Mouse (Mus musculus): ENCODE results near the gene Rnf31.

Rnf31 gene

GRCm38 (mm10) chr14:55604823-55605222, 13.3 kb downstream of the Rnf31 start:
- DNase-seq (ENCODE audit: low spot score in 2 of 2): no peak

- no peak for DNase-seq (ENCODE audit: low spot score in 2 of 2)
Observed at GRCm38 (mm10) chr14:55605743-55606459, 14.4 kb downstream of the Rnf31 start.

- DNase-seq (ENCODE audit: low spot score in 2 of 2): no peak
Observed at GRCm38 (mm10) chr14:55608339-55608738, 16.8 kb downstream of the Rnf31 start.

GRCm38 (mm10) chr14:55613346-55613745, 21.8 kb downstream of the Rnf31 start:
- DNase-seq (ENCODE audit: low spot score in 2 of 2): no peak

GRCm38 (mm10) chr14:55614565-55615178, 23.2 kb downstream of the Rnf31 start:
- DNase-seq (ENCODE audit: low spot score in 2 of 2): no peak

- no peak for DNase-seq (ENCODE audit: low spot score in 2 of 2)
Observed at GRCm38 (mm10) chr14:55615876-55616275, 24.4 kb downstream of the Rnf31 start.

GRCm38 (mm10) chr14:55616844-55617243, 25.3 kb downstream of the Rnf31 start:
- DNase-seq (ENCODE audit: low spot score in 2 of 2): no peak

- peak in 1 of 2 experiments; percentile 17 for DNase-seq (ENCODE audit: low spot score in 2 of 2)
Observed at GRCm38 (mm10) chr14:55617822-55618221, 26.3 kb downstream of the Rnf31 start, which contains the start of gene Rec8. TSS of gene Rec8 (plus strand) at chr14:55618037.

- peak in 1 of 2 experiments; percentile 17 for DNase-seq (ENCODE audit: low spot score in 2 of 2)
Observed at GRCm38 (mm10) chr14:55618486-55619195, 27.1 kb downstream of the Rnf31 start.

GRCm38 (mm10) chr14:55628077-55628827, 36.7 kb downstream of the Rnf31 start:
- DNase-seq (ENCODE audit: low spot score in 2 of 2): no peak

- peak; percentile 48 to 62 for DNase-seq (ENCODE audit: low spot score in 2 of 2)
Observed at GRCm38 (mm10) chr14:55629312-55629711, 37.8 kb downstream of the Rnf31 start.

GRCm38 (mm10) chr14:55634874-55635522, 43.5 kb downstream of the Rnf31 start:
- DNase-seq (ENCODE audit: low spot score in 2 of 2): no peak

GRCm38 (mm10) chr14:55635523-55636007, 44.1 kb downstream of the Rnf31 start, which contains the start of gene Ipo4:
TSS of gene Ipo4 (minus strand) at chr14:55635957.
- DNase-seq (ENCODE audit: low spot score in 2 of 2): peak; percentile 83 to 84

- no peak for DNase-seq (ENCODE audit: low spot score in 2 of 2)
Observed at GRCm38 (mm10) chr14:55637795-55638194, 46.3 kb downstream of the Rnf31 start, which contains the start of gene Gm49378. TSS of gene Gm49378 (minus strand) at chr14:55637895.

GRCm38 (mm10) chr14:55640816-55641215, 49.3 kb downstream of the Rnf31 start:
- DNase-seq (ENCODE audit: low spot score in 2 of 2): no peak

GRCm38 (mm10) chr14:55641291-55641690, 49.8 kb downstream of the Rnf31 start:
- DNase-seq (ENCODE audit: low spot score in 2 of 2): no peak

- DNase-seq (ENCODE audit: low spot score in 2 of 2): no peak
Observed at GRCm38 (mm10) chr14:55642679-55643059, 51.2 kb downstream of the Rnf31 start.

GRCm38 (mm10) chr14:55643060-55643907, 51.8 kb downstream of the Rnf31 start, which contains the start of gene Tm9sf1:
TSS of gene Tm9sf1 (minus strand) at chr14:55643806.
- peak; percentile 83 for DNase-seq (ENCODE audit: low spot score in 2 of 2)

GRCm38 (mm10) chr14:55644261-55644888, 52.9 kb downstream of the Rnf31 start:
- peak; percentile 10 to 18 for DNase-seq (ENCODE audit: low spot score in 2 of 2)

Data from spleen, postnatal 36 days (tissue).